Mouse (Mus musculus): Measurements from ENCODE around the gene Stk38.

DNA sequence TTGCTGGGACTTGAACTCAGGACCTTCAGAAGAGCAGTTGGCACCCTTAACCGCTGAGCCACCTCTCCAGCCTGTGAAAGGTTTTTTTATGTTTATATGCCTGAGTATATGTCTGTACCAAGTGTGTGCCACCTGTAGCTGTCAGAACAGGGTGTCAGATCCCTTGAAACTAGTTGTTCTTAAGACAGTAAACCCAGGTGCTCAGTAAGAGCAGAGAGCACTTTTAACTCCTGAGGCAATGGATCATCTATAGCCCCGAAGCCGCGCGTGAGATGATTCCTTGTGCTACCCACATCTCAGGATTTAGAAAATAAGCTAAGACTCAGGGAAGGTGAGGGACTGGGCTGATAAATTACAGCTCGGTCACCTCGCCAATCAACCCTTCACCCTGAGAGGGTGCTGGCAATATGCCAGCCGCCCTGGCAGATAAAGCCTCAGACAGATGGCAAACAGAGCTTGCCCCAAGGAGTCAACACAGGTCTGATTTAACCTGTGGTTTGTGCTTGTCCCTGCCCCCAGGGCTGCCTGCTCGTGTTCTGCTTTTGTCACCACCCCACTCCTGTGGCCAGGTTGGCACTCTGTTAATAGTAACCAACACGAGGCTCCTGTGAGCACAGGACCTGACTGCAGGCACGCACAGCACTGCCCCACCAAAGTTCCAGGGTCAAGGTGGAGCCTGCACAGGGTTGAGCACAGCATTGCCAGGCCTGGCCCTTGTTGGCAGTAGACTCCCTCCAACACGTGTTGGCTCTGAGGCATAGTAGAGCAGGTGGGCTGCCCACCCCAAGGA lies 38.1 kb upstream of the Stk38 start:
- TF ChIP-seq CTCF (IDR thresholded peaks at IDR 0.05; ENCODE audit: low read depth, low read length) = no peak
- no peak for TF ChIP-seq POLR2A (IDR thresholded peaks at IDR 0.05; ENCODE audit: extremely low read depth, insufficient read depth, low read length)

Measured in liver, adult 2 months (tissue).